Mouse (Mus musculus) mouse embryonic stem cell (cell line): Measurements from ENCODE around the gene Esyt3.

Experiments
- in situ Hi-C, 2 experiments: fragments of 300-500 bp; cut with MboI; formaldehyde crosslinking; loops; 1 replicate in 1 of 2; 3 replicates in 1 of 2; pipeline ENCODE4 v1.14.3; 2019 to 2020; ENCODE audit warnings: low sequenced_read_pairs in 2 of 2, low pct_unique_long_range_greater_than_20kb in 1 of 2, mixed read lengths in 1 of 2; ENCODE audit not compliant: unreplicated experiment in 1 of 2

Gene Esyt3

DNA sequence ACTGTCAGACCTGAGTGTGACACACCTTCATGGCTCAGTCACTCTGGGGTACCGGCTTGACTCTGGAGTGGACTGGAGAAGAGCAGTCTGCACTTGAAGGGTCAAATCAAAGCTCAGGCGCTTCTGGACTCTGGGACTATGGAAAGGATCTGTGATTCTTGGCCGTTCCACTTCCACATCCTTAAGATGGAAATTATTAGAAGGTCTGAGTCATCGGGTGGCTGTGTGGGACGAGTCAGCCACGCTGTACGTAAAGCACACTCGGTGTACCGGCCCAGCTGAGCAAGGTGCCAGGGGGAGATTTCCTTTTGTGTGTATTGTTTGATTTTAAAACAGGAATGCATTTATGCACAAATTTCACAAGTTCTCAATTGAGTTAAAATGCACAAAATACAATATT lies 3.6 kb upstream of the Esyt3 start:
- in situ Hi-C loops: no loop called here

DNA sequence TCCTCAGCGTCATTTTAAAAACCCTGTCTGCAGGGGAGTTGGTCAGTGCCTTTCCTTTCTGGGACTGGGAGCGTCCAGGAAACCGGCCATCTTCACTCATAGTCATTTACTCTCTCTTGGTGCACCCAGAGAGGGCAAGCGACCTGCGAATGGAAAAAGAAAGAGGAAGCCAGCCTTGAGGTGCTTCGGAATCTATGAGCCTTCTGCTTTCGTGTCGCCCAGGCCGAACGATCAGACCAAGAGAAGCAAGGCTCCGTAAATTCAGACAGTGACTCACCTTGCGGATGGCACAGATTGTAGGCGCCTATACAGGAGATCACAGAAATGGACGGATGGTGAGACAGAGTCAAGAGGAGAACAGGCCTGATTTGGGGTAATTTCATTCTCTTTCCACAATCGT lies 655 bp upstream of the Esyt3 start:
- in situ Hi-C loops: loop anchor here in 1 of 2 experiments (10.0 kb wide), 1 partner anchor 96 kb away; the partner anchor contains the start of gene Nme9

DNA sequence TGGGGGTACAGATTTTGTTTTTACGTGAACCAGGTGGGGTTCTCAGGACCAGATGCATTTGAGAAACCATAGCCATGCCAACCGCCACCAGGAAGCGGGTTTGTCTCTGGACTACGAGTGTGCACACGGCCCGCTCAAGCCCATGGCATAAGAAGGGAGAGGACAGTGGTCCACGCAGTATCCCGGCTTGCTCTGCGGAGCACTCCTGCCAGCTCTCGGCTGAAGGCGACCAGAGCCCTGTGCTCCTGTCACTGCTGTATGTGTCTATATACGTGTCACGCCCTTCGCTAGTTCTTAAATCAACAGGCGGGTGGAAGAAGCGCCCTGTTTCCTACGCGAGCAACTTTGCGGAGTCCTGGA lies 816 bp downstream of the Esyt3 start:
- in situ Hi-C loops: loop anchor here in 1 of 2 experiments (10.0 kb wide), 1 partner anchor 97 kb away; the partner anchor contains the start of gene Nme9

GRCm38 (mm10) chr9:99355971-99356370 lies 2.4 kb downstream of the Esyt3 start:
- in situ Hi-C loops: loop anchor here in 1 of 2 experiments (10.0 kb wide), 1 partner anchor 99 kb away; the partner anchor contains the start of gene Nme9

DNA sequence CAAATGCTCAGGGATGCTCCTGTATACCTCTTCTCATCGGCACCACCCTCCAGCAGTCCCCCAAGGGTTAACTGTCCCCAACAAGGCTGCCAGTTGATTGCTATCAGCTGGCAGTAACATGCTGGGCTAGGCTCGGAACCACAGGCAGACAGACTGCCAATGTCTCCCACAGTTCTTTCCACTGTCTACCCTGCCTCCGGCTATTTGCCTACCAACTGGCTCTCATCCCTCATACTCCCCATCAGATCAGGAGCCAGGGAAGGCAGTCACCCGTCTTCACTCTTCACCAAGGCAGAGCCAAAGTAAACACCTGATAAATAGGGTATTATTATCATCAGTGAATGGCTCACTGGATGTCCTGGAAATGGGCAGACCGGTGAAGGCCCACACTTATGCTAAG lies 3.6 kb downstream of the Esyt3 start:
- in situ Hi-C loops: loop anchor here in 1 of 2 experiments (10.0 kb wide), 1 partner anchor 100 kb away; the partner anchor contains the start of gene Nme9

DNA sequence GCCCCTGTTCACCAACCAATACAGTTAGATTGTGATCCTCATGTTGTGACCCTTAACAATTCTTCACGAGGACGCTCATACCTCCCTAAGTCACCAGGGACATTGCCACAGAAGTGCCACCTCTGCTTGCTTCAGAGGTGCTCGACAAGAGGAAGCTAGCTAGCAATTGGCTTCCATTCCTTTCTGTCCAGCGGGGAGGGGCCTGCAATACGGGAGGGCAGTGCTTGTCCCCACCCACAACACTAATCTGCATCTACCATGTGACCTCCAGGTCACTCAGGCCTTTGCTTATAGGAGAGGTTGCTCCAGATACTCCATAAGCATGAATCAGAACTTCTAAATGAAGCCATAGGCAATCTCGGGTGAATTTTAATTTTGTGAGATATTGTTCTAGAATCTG lies 5.0 kb downstream of the Esyt3 start:
- in situ Hi-C loops: loop anchor here in 1 of 2 experiments (10.0 kb wide), 1 partner anchor 101 kb away; the partner anchor contains the start of gene Nme9

GRCm38 (mm10) chr9:99352964-99353363 lies 5.4 kb downstream of the Esyt3 start:
- in situ Hi-C loops: loop anchor here in 1 of 2 experiments (10.0 kb wide), 1 partner anchor 102 kb away; the partner anchor contains the start of gene Nme9

DNA sequence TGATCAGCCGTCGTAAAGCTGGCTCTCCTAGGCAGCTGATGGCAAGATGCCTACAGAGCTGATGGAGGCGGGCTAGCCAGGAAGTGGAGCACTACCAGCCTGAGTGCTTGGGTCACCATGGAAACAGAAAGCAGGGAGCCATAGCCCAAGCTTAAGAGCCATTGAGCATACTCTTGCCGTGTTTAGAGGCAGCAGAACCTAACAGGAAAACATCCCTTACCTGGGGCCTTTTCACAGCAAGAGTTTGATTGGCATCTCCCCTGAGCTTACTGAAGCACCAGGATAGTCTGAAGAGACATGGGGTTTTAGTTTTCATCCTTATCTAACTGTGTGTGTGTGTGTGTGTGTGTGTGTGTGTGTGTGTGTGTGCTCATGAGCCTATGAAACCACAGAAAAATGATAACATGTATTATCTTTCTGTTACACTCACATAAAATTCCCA lies 13.0 kb downstream of the Esyt3 start:
- in situ Hi-C loops: no loop called here

DNA sequence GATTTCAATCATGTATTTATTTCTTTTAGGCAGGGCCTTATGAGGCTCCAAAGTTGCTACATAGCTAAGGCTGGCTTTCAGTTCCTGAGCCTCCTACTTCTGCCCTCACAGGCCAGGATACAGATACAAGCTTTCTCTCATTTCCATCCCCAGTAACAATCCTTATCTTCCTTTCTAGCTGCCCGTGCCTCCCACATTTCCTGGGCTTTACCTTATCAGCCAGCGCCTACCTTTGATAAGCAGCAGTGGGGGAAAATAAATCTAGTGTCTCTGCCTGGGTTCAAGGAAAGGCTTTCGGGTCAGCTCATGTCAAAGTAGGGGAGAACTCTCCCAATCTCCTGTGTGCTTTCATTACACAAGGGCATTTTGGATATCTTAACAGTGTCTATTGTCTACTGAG lies 16.8 kb downstream of the Esyt3 start:
- in situ Hi-C loops: no loop called here

GRCm38 (mm10) chr9:99340126-99340525 lies 18.2 kb downstream of the Esyt3 start:
- in situ Hi-C loops: no loop called here

DNA sequence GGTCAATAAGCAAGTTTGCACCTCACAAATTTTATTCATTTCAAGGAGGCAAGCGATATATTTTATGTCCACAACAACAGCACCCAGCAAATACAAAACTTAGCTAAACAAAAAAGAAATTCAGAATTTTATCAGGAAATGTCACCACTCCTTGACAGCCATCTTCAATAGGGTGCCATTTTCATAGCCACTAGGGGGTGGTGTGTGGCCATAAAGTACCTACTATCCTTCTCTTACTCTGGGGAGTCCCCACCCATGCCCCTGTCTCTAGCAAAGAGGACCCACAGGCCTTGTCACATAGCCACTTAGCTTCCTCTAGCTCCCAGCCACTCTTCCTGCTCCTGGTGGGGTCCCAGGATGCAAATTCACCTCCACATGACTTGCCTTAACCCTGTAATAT lies 19.2 kb downstream of the Esyt3 start:
- in situ Hi-C loops: no loop called here

DNA sequence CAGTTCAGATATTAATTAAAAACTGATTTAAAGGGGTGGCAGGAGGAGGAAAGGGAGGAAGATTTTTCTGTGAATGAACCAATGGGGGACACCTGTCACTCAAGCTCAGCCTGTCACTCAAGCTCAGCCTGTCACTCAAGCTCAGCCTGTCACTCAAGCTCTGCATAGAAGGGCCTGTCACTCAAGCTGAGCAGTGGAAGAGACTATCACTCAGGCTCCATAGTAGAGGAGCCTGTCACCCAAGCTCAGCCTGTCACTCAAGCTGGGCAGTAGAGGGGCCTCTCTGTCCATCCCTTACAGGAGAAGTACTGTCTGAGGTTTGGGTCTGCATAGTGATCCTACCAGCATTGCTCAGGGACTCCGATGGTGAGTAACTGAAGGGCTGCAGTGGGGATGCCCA lies 20.1 kb downstream of the Esyt3 start:
- in situ Hi-C loops: no loop called here

- in situ Hi-C loops: no loop called here
These were observed 21.8 kb downstream of the Esyt3 start for GRCm38 (mm10) chr9:99336538-99336937.

GRCm38 (mm10) chr9:99326881-99327280 lies 31.5 kb downstream of the Esyt3 start:
- in situ Hi-C loops: no loop called here

- in situ Hi-C loops: no loop called here
These were observed 32.4 kb downstream of the Esyt3 start for GRCm38 (mm10) chr9:99325961-99326360.

DNA sequence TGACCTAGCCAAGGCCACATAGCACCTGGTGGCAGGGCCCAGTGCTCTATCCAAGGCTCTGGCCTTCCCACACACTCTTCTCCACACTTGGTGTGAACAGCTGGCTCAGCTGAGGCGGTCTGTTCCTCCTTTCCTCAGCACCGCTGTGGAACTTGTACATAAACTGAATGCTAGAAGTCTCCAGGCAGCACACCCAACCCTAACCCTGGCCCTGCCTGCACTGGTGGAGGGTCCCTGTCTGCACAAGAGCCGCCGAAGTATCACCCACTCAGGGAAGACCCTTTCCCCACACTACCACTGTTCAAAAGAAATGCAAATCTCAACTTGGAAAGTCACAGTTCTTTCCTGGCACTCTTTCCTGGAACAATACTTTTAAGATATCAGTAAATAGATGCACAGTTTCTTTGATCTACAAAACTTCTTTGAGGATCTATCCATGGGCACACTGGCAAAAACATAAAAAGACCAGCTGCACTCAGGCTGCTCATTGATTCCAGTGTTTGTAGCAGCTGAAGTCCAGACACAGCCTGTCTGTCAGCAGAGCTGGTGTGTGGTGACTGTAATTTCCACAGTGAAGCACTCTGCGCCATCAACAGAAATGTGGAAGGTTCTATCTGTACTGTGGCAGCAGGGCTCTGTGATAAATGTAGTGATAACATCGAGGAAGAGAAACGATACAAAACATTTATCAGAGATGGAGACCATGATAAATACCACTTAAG lies 33.0 kb downstream of the Esyt3 start:
- in situ Hi-C loops: no loop called here

GRCm38 (mm10) chr9:99320006-99320405 lies 38.4 kb downstream of the Esyt3 start:
- in situ Hi-C loops: no loop called here

DNA sequence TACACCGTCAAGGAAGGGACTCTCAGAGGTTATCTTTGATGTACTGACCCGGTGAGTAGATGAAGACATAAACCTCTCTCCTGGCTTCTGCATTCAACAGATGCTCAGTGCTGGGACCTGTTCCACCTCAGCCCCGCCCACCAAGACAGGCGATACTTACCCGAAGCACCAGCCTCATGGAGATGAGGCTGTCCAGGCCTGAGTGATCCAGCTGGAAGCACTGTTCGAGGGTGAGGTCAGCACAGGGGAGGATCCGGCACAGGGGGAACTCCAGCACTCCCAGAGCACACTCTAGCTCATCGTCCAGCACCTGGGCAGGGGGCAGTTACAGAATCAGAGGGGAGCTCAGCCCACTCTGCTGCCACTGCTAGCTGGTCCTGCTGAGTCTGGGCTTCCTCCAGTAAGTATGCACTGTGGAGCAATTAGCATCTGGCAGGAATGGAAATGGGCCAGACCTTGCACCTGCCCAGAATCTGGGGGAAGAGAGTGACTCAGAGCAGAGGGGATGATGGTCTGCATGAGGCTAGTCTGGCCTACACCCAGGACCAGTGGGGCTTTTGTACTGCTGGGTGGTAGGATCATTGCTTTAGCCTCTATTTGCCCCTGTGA lies 38.9 kb downstream of the Esyt3 start:
- in situ Hi-C loops: no loop called here

DNA sequence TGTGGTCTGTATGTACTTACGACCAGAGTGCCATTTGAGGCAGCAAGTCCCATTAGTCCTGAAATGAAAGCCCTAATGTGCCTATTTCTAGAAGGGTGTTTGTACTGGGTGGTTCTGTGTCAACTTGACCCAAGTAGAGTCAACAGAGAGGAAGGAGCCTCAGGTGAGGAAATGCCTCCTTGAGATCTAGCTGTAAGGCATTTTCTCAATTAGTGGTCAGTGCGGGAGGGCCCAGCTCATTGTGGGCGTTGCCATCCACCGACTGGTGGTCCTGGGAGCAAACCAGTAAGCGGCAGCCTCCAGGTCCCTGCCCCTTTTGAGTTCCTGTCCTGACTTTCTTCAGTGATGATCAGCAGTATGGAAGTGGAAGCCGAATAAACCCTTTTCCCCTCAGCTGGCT lies 52.1 kb downstream of the Esyt3 start:
- in situ Hi-C loops: no loop called here

DNA sequence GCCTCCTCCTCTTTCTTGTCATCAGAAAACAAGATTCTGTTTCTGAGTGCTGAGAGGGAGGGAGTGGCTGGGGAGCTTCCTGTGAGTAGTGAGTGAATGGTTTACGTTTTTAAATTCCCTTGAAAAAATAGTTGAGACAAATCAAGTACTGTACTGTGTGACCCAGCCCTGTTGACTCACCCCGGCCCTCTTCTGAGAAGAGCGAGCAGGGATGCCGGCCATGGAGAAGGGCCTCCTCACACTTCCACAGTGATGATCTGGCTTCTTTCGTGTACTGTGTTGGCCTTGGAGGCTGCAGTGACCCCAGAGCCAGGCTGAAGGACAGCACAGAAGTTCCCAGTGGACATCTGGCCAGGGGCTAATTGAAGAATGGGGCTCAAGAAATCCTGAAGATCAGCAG lies 54.1 kb downstream of the Esyt3 start:
- in situ Hi-C loops: no loop called here
